Mouse (Mus musculus): ENCODE data around the gene Atp10b. TPM values are rescaled to one million over a fixed set of nuclear protein-coding genes. Genes with fewer than 3 reads are reported as not detected.
"Not testable (repeated sequence)": the region's sequence is repeated elsewhere in the genome, so short reads cannot be mapped to it uniquely, and the experiment has no call there.

The Atp10b gene
- under 1 TPM; 0.80 to 0.89 TPM for total RNA-seq (2021)

GRCm38 (mm10) chr11:43149577-43149976, at the start of gene Atp10b:
Gene Atp10b (plus strand): TSS chr11:43149877.
- intact Hi-C loops (cut with DNase I): no loop called here
- no peak for DNase-seq (ENCODE audit: low spot score in 2 of 2)

- no peak for DNase-seq (ENCODE audit: low spot score in 2 of 2)
- intact Hi-C loops (cut with DNase I): no loop called here
These were observed 48.3 kb upstream of the Atp10b start for GRCm38 (mm10) chr11:43101357-43101756.

- DNase-seq (ENCODE audit: low spot score in 2 of 2): no peak
These were observed 23.7 kb upstream of the Atp10b start for GRCm38 (mm10) chr11:43125908-43126477.

GRCm38 (mm10) chr11:43126573-43126972, 23.1 kb upstream of the Atp10b start:
- intact Hi-C loops (cut with DNase I); DNase-seq (ENCODE audit: low spot score in 2 of 2): not testable (repeated sequence)

More at GRCm38 (mm10) chr11:43125908-43126477, 23.7 kb upstream of the Atp10b start:
- intact Hi-C loops (cut with DNase I): no loop called here

GRCm38 (mm10) chr11:43141296-43141695, 8.4 kb upstream of the Atp10b start:
- peak in 1 of 2 experiments; percentile 76 for DNase-seq (ENCODE audit: low spot score in 2 of 2)
- intact Hi-C loops (cut with DNase I): no loop called here

GRCm38 (mm10) chr11:43142811-43143210, 6.9 kb upstream of the Atp10b start:
- DNase-seq (ENCODE audit: low spot score in 2 of 2): no peak
- intact Hi-C loops (cut with DNase I): no loop called here

- intact Hi-C loops (cut with DNase I): no loop called here
- DNase-seq (ENCODE audit: low spot score in 2 of 2): no peak
These were observed 5.5 kb upstream of the Atp10b start for GRCm38 (mm10) chr11:43144178-43144577.

GRCm38 (mm10) chr11:43144882-43145281, 4.8 kb upstream of the Atp10b start:
- DNase-seq (ENCODE audit: low spot score in 2 of 2): not testable (repeated sequence)

GRCm38 (mm10) chr11:43147380-43147779, 2.3 kb upstream of the Atp10b start:
- peak in 1 of 2 experiments; percentile 8 for DNase-seq (ENCODE audit: low spot score in 2 of 2)
- intact Hi-C loops (cut with DNase I): no loop called here

More at GRCm38 (mm10) chr11:43144882-43145281, 4.8 kb upstream of the Atp10b start:
- intact Hi-C loops (cut with DNase I): not testable (repeated sequence)

- intact Hi-C loops (cut with DNase I): no loop called here
- no peak for DNase-seq (ENCODE audit: low spot score in 2 of 2)
These were observed 1.3 kb upstream of the Atp10b start for GRCm38 (mm10) chr11:43148341-43148740.

- peak in 1 of 2 experiments; percentile 37 for DNase-seq (ENCODE audit: low spot score in 2 of 2)
- intact Hi-C loops (cut with DNase I): no loop called here
These were observed 5.3 kb downstream of the Atp10b start for GRCm38 (mm10) chr11:43155004-43155403.

GRCm38 (mm10) chr11:43155417-43155816, 5.7 kb downstream of the Atp10b start:
- intact Hi-C loops (cut with DNase I): no loop called here
- DNase-seq (ENCODE audit: low spot score in 2 of 2): no peak

- DNase-seq (ENCODE audit: low spot score in 2 of 2): no peak
These were observed 9.1 kb downstream of the Atp10b start for GRCm38 (mm10) chr11:43158814-43159213.

GRCm38 (mm10) chr11:43160188-43160942, 10.7 kb downstream of the Atp10b start:
- intact Hi-C loops (cut with DNase I): no loop called here
- no peak for DNase-seq (ENCODE audit: low spot score in 2 of 2)

More at GRCm38 (mm10) chr11:43158814-43159213, 9.1 kb downstream of the Atp10b start:
- intact Hi-C loops (cut with DNase I): no loop called here

GRCm38 (mm10) chr11:43170601-43171000, 20.9 kb downstream of the Atp10b start:
- intact Hi-C loops (cut with DNase I): no loop called here
- no peak for DNase-seq (ENCODE audit: low spot score in 2 of 2)

GRCm38 (mm10) chr11:43174359-43175116, 24.9 kb downstream of the Atp10b start:
- intact Hi-C loops (cut with DNase I): no loop called here
- no peak for DNase-seq (ENCODE audit: low spot score in 2 of 2)

- no peak for DNase-seq (ENCODE audit: low spot score in 2 of 2)
- intact Hi-C loops (cut with DNase I): no loop called here
These were observed 32.7 kb downstream of the Atp10b start for GRCm38 (mm10) chr11:43182401-43182800.

GRCm38 (mm10) chr11:43182816-43183215, 33.1 kb downstream of the Atp10b start:
- DNase-seq (ENCODE audit: low spot score in 2 of 2): peak in 1 of 2 experiments; percentile 61
- intact Hi-C loops (cut with DNase I): no loop called here

- intact Hi-C loops (cut with DNase I): no loop called here
- no peak for DNase-seq (ENCODE audit: low spot score in 2 of 2)
These were observed 33.8 kb downstream of the Atp10b start for GRCm38 (mm10) chr11:43183457-43183856.

- no peak for DNase-seq (ENCODE audit: low spot score in 2 of 2)
- intact Hi-C loops (cut with DNase I): no loop called here
These were observed 36.6 kb downstream of the Atp10b start for GRCm38 (mm10) chr11:43186291-43186690.

All from left cerebral cortex, postnatal 25 days (tissue).